Mouse (Mus musculus): Measurements from ENCODE around the gene Gramd1b.

Gramd1b gene

GRCm38 (mm10) chr9:40456191-40456590 lies 75.0 kb downstream of the Gramd1b start:
- DNase-seq = peak; percentile 58

GRCm38 (mm10) chr9:40455336-40456185 lies 75.6 kb downstream of the Gramd1b start:
- DNase-seq = peak; percentile 68

GRCm38 (mm10) chr9:40455020-40455335 lies 76.2 kb downstream of the Gramd1b start:
- DNase-seq = no peak

- no peak for DNase-seq
Measured at GRCm38 (mm10) chr9:40453889-40454288, 77.3 kb downstream of the Gramd1b start.

GRCm38 (mm10) chr9:40452208-40452607 lies 79.0 kb downstream of the Gramd1b start:
- DNase-seq = peak; percentile 50

- DNase-seq = no peak
Measured at GRCm38 (mm10) chr9:40450776-40451175, 80.4 kb downstream of the Gramd1b start.

- DNase-seq = no peak
Measured at GRCm38 (mm10) chr9:40450417-40450714, 80.8 kb downstream of the Gramd1b start.

GRCm38 (mm10) chr9:40449610-40450416 lies 81.4 kb downstream of the Gramd1b start:
- no peak for DNase-seq

- DNase-seq = no peak
Measured at GRCm38 (mm10) chr9:40448646-40449243, 82.4 kb downstream of the Gramd1b start.

GRCm38 (mm10) chr9:40447265-40447664 lies 83.9 kb downstream of the Gramd1b start:
- DNase-seq = no peak

GRCm38 (mm10) chr9:40444961-40445360 lies 86.2 kb downstream of the Gramd1b start:
- DNase-seq = no peak

- no peak for DNase-seq
Measured at GRCm38 (mm10) chr9:40442784-40443183, 88.4 kb downstream of the Gramd1b start.

- DNase-seq = no peak
Measured at GRCm38 (mm10) chr9:40439973-40440687, 91.1 kb downstream of the Gramd1b start.

- no peak for DNase-seq
Measured at GRCm38 (mm10) chr9:40438731-40439526, 92.3 kb downstream of the Gramd1b start.

- DNase-seq = no peak
Measured at GRCm38 (mm10) chr9:40437891-40438290, 93.3 kb downstream of the Gramd1b start.

- DNase-seq = no peak
Measured at GRCm38 (mm10) chr9:40433286-40433685, 97.9 kb downstream of the Gramd1b start.

GRCm38 (mm10) chr9:40430969-40431368 lies 100.2 kb downstream of the Gramd1b start:
- no peak for DNase-seq

GRCm38 (mm10) chr9:40427663-40428062 lies 103.5 kb downstream of the Gramd1b start:
- no peak for DNase-seq

- DNase-seq = no peak
Measured at GRCm38 (mm10) chr9:40426282-40426964, 104.8 kb downstream of the Gramd1b start.

GRCm38 (mm10) chr9:40424874-40425273 lies 106.3 kb downstream of the Gramd1b start:
- DNase-seq = no peak

GRCm38 (mm10) chr9:40423427-40423867 lies 107.7 kb downstream of the Gramd1b start:
- no peak for DNase-seq

All from cerebellum, adult 9-10 months (tissue).